Mouse (Mus musculus): ENCODE data around the gene Olfr616. TPM values are rescaled to one million over a fixed set of nuclear protein-coding genes. Genes with fewer than 3 reads are reported as not detected.

Olfr616 gene
- total RNA-seq (2023) = not detected in 2 replicates

DNA sequence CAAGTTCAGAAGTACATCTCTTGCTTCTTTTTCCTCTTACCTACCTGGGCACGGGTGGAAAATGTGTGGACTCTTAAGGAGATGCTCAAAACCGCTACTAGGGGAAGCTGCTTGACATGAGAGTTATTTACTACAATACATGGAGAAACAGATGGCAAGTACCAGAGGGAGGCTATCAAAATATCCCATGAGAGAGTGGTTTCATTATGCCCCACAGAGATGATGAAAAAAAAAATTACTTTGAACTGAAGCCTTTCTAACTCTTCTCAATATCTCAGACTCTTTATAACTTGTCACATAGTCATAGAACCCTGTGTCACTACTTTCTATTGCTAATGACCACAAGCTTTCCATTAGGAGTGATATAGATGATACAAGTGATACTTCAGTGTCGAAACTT lies at the start of gene Olfr616:
Gene Olfr616, minus strand, starts transcription at position 101 of the 400 bp plus-strand sequence.

DNA sequence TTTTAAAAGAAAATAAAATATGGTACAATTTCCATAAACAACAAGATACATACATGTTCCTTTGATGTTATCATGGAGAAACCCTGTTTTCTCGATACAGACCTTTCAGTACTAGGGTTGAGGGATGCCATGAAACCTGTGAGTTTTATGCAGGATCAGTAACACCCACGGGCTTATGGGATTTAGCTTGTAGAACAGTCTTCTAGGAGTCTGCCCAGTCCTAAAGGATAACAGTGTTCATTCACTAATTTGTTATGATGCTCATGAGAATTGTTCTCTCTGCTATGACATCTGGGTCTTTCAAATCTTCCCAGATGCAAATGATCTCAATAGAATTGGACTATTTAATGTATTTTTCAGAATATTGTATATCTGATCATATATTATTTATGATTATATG lies 43.5 kb upstream of the Olfr616 start, which contains the start of gene Olfr620:
Gene Olfr620, minus strand, starts transcription at position 101 of the 400 bp plus-strand sequence.

DNA sequence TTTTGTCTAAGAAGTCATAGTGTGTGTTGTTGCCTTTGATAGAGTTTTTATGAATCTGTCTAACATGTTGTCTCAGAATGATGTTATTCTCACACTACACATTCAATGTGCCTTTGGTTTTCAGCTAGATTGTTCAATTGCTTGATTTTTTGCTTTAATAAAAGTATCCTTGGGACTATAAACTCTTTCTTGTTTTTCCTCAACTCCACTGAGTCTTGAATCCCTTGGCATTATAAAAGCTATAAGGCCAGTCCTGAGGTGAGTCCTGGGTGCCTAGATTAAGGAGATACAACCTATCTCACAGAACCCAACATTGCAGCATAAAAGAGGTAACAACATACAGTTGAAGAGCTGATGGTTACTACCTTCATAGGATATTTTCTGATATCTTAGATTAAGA lies 31.3 kb upstream of the Olfr616 start, which contains the start of gene Olfr619:
Gene Olfr619, plus strand, starts transcription at position 301 of the 400 bp plus-strand sequence.

DNA sequence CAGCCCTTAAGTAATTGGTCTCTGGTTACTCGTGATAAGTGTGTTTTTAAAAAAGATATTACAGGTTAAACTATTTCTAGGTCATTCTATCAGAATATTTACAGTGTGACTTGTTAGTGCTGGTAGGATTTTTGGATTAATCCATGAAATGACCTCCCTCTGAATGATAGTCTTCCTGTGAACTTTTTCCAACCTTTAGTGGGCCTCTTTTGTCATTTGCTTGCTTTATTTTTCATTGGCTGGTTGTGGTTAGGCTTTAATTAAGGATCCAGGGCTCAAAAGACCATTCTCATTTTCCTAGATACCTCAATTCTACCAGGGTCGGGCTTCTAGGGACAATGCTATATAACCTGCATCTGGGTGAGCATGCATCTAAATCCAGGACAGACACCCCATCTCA lies 20.9 kb upstream of the Olfr616 start, which contains the start of gene Olfr618:
Gene Olfr618, plus strand, starts transcription at position 301 of the 400 bp plus-strand sequence.

DNA sequence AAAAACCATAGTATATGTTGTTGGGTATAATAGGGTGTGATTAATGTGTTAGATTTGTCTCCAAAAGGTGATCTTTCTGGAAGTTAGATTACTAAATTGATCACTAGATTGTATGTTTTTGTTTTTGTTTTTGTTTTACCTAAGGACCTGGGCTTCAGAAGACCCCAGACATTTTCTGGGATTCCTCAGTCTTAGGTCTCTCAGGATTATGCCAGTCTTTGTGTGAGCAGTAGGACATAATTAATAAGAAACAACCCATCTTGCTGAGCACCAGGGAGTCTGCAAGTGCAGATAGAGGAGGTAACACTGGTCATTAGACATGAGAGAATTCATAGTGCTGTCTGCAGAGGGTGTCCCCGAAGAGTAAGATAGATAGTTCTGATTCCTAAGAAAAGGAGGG lies 3.8 kb upstream of the Olfr616 start, which contains the start of gene Olfr617:
Gene Olfr617, plus strand, starts transcription at position 301 of the 400 bp plus-strand sequence.

DNA sequence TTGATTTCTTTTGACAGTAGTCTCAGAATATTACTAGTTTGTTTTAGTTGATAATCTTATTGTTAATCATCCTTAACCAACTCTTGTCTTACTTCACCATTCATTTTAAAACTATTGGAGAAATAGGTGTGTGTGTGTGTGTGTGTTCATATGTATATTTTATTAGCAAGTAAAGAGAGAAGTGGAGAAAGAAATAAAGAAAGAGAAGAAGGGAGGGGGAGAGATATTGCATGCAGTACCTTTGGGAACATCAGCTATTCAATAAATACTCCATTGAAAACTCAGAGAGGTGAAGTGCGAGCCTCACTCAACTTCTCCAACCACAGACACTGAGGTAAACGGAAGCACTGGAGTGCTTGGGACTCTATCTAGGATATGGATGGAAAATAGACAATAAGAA lies 13.2 kb downstream of the Olfr616 start, which contains the start of gene Olfr615:
Gene Olfr615, plus strand, starts transcription at position 301 of the 400 bp plus-strand sequence.

DNA sequence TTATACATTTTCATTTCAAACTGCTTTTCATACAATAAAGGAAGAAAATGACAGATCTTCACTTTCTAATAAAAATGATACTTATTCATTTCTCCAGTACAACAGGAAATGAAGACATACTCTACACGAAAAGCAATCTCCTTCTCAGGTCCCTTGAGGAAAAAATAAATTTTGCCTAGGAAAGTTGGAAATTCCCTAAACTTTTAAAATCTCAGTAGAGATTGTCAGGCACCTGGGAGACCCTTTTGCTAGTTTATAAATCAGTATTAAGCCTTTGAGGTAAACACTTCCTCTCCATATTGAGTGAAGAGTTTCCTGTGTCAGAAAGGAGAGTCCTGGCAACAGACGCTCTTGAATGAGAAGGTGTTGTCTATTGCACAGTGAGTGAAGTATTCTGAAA lies 21.2 kb downstream of the Olfr616 start, which contains the start of gene Olfr613:
Gene Olfr613, plus strand, starts transcription at position 301 of the 400 bp plus-strand sequence.

DNA sequence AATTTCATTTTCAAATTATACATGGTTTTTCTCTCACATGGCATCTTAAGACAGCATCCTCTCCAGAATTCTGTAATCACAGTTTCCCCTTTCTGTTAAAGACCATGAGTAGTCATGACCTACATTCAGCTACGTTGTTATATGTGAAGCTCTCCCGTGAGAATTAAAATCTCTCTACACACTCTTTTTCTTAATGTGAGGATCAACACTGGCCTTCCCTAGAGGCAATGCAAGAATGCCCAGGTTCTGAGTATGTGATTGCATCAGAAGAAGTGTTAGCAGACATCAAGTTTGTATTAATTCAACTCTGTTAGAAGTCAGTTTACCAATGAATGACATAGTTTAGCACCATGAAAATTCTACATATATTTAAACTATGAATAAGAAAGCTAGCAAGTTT lies 26.3 kb downstream of the Olfr616 start, which contains the start of gene Olfr612:
Gene Olfr612, minus strand, starts transcription at position 101 of the 400 bp plus-strand sequence.

DNA sequence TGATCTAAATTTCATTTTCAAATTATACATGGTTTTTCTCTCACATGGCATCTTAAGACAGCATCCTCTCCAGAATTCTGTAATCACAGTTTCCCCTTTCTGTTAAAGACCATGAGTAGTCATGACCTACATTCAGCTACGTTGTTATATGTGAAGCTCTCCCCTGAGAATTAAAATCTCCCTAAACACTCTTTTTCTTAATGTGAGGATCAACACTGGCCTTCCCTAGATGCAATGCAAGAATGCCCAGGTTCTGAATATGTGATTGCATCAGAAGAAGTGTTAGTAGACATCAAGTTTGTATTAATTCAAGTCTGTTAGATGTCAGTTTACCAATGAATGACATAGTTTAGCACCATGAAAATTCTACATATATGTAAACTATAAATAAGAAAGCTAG lies 48.2 kb downstream of the Olfr616 start, which contains the start of gene Olfr611:
Gene Olfr611, minus strand, starts transcription at position 101 of the 400 bp plus-strand sequence.

Other genes with a start within 250 kb of the Olfr616 start
- gene Olfr598, start 245.6 kb downstream of the Olfr616 start, total RNA-seq (2023) = not detected in 2 replicates
- gene Olfr599, start 233.2 kb downstream of the Olfr616 start, total RNA-seq (2023) = not detected in 2 replicates
- gene Olfr600, start 219.5 kb downstream of the Olfr616 start, total RNA-seq (2023) = not detected in 2 replicates
- gene Olfr601, start 206.5 kb downstream of the Olfr616 start, total RNA-seq (2023) = not detected in 2 replicates
- not detected in 2 replicates for gene Olfr603, start 183.0 kb downstream of the Olfr616 start, total RNA-seq (2023)
- not detected in 2 replicates for gene Usp17lc, start 154.1 kb downstream of the Olfr616 start, total RNA-seq (2023)
- not detected in 2 replicates for gene Olfr605, start 123.7 kb downstream of the Olfr616 start, total RNA-seq (2023)
- not detected in 2 replicates for gene Olfr606, start 120.1 kb downstream of the Olfr616 start, total RNA-seq (2023)
- not detected in 2 replicates for gene Olfr607, start 105.0 kb downstream of the Olfr616 start, total RNA-seq (2023)
- not detected in 2 replicates for gene Olfr608, start 99.3 kb downstream of the Olfr616 start, total RNA-seq (2023)
- not detected in 2 replicates for gene Olfr609, start 71.1 kb downstream of the Olfr616 start, total RNA-seq (2023)
- not detected in 2 replicates for gene Olfr610, start 57.0 kb downstream of the Olfr616 start, total RNA-seq (2023)
- not detected in 2 replicates for gene Olfr611, start 48.3 kb downstream of the Olfr616 start, total RNA-seq (2023)
- not detected in 2 replicates for gene Olfr612, start 26.4 kb downstream of the Olfr616 start, total RNA-seq (2023)
- not detected in 2 replicates for gene Olfr613, start 21.1 kb downstream of the Olfr616 start, total RNA-seq (2023)
- not detected in 2 replicates for gene Olfr615, start 13.1 kb downstream of the Olfr616 start, total RNA-seq (2023)
- gene Olfr617, start 3.9 kb upstream of the Olfr616 start, total RNA-seq (2023) = not detected in 2 replicates
- gene Olfr618, start 21.0 kb upstream of the Olfr616 start, total RNA-seq (2023) = not detected in 2 replicates
- gene Olfr619, start 31.4 kb upstream of the Olfr616 start, total RNA-seq (2023) = not detected in 2 replicates
- not detected in 2 replicates for gene Olfr620, start 43.4 kb upstream of the Olfr616 start, total RNA-seq (2023)
- not detected in 2 replicates for gene Olfr622, start 73.6 kb upstream of the Olfr616 start, total RNA-seq (2023)
- not detected in 2 replicates for gene Olfr623, start 94.6 kb upstream of the Olfr616 start, total RNA-seq (2023)
- gene Olfr624, start 102.0 kb upstream of the Olfr616 start, total RNA-seq (2023) = not detected in 2 replicates
- not detected in 2 replicates for gene Olfr625-ps1, start 113.6 kb upstream of the Olfr616 start, total RNA-seq (2023)
- not detected in 2 replicates for gene Olfr243, start 145.5 kb upstream of the Olfr616 start, total RNA-seq (2023)
- not detected in 2 replicates for gene Olfr628, start 161.2 kb upstream of the Olfr616 start, total RNA-seq (2023)
- gene Olfr629, start 175.8 kb upstream of the Olfr616 start, total RNA-seq (2023) = not detected in 2 replicates
- gene Olfr630, start 188.2 kb upstream of the Olfr616 start, total RNA-seq (2023) = not detected in 2 replicates
- gene Olfr69, start 202.5 kb upstream of the Olfr616 start, total RNA-seq (2023) = not detected in 2 replicates
- not detected in 2 replicates for gene Olfr68, start 210.6 kb upstream of the Olfr616 start, total RNA-seq (2023)
- not detected in 2 replicates for gene Olfr67, start 222.7 kb upstream of the Olfr616 start, total RNA-seq (2023)
- 16.2 and 21.8 TPM in 2 replicates for gene Hbb-bt, start 244.9 kb upstream of the Olfr616 start, total RNA-seq (2023)

All from neutrophil, adult 65 days (primary cell).